Mouse (Mus musculus) bone marrow macrophage, adult 2 months (primary cell): ENCODE measurements at regions not wholly inside any gene's neighbourhood (a gene's known extent, or its start where the extent isn't known, plus 50 kb on each side); places are given as distances from the start of the nearest gene placed in this dataset.

Source experiments
- CTCF ChIP-seq: IDR thresholded peaks from 2 replicates; pipeline ENCODE4 v1.5.1; 2012; ENCODE audit warnings: low read depth, mild to moderate bottlenecking, low read length, moderate library complexity
- POLR2A ChIP-seq: IDR thresholded peaks from 2 replicates; pipeline ENCODE4 v1.6.1; 2012; ENCODE audit warnings: mild to moderate bottlenecking, low read depth, low read length, borderline replicate concordance

DNA sequence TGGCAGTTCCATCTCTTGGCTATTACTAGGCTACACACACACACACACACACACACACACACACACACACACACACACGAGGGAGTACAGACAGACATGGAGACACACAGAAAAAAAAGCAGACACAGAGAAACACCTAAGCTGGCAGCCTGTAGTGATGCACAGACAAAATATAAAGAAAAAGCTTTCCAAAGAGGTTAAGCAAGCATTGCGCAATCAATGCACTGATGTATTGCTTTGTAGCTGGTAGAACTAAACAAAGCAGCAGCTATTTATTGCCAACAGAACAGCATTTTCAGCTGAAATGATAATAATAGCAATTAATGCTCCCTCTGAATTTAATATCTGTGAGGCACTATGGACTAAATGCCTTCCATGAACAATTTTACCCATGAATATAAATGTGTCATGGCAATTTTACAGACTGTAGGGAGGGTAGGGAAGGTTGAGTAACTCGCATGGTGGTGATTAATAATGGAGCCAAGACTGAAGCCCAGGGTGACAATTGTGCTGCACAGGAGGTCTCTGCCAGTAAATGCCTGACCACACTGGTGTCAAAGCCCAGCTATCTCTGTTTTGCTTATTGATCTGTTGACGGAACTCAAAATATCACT, 271.7 kb downstream of the Gm11361 start:
- TF ChIP-seq CTCF (no peak), POLR2A (no peak)
